Mouse (Mus musculus) heart, embryonic 11.5 days (tissue): ENCODE data around the gene Cth. TPM values are rescaled to one million over a fixed set of nuclear protein-coding genes. Genes with fewer than 3 reads are reported as not detected.

Source experiments
- ATAC-seq: fragments of 200-750 bp; cut with Nextera tagmentation; replicated peaks from 2 replicates; pipeline ENCODE4 v1.8.0; 2017; ENCODE audit warnings: moderate library complexity; ENCODE audit not compliant: insufficient number of reproducible peaks, low FRiP score, low TSS enrichment
- H3K27ac ChIP-seq: fragments of 300-500 bp; sonication (generic); 2 replicates; pipeline ENCODE4 v1.5.1; 2014; ENCODE audit warnings: mild to moderate bottlenecking, low read depth, low read length
- H3K27me3 ChIP-seq: fragments of 300-500 bp; sonication (generic); 2 replicates; pipeline ENCODE4 v1.6.1; 2014; ENCODE audit warnings: mild to moderate bottlenecking, low read length, mixed read lengths; ENCODE audit not compliant: control insufficient read depth, insufficient read depth
- H3K36me3 ChIP-seq: fragments of 300-500 bp; sonication (generic); 2 replicates; pipeline ENCODE4 v1.6.1; 2014; ENCODE audit warnings: mild to moderate bottlenecking, low read length, moderate library complexity, mixed read lengths; ENCODE audit not compliant: control insufficient read depth, insufficient read depth
- H3K4me1 ChIP-seq: fragments of 300-500 bp; sonication (generic); 2 replicates; pipeline ENCODE4 v1.6.1; 2014; ENCODE audit warnings: low read length; ENCODE audit not compliant: control insufficient read depth, insufficient read depth
- H3K4me2 ChIP-seq: fragments of 300-500 bp; sonication (generic); 2 replicates; pipeline ENCODE4 v1.6.1; 2014; ENCODE audit warnings: mild to moderate bottlenecking, moderate library complexity
- H3K4me3 ChIP-seq: fragments of 300-500 bp; sonication (generic); 2 replicates; pipeline ENCODE4 v1.5.1; 2014; ENCODE audit warnings: low read depth, low read length
- H3K9ac ChIP-seq: fragments of 300-500 bp; sonication (generic); 2 replicates; pipeline ENCODE4 v1.6.1; 2014; ENCODE audit warnings: mild to moderate bottlenecking, low read depth, low read length, moderate library complexity
- H3K9me3 ChIP-seq: fragments of 300-500 bp; sonication (generic); replicated peaks from 2 replicates; pipeline ENCODE4 v1.6.1; 2016; ENCODE audit warnings: low read length; ENCODE audit not compliant: control insufficient read depth
- WGBS: fragments of 180-500 bp; shearing (Covaris S2); extraction: QIAGEN DNeasy Blood & Tissue Kit; methylation state at CpG from one replicate; pipeline ENCODE4 v1.1.7; 2014; ENCODE audit not compliant: insufficient replicate concordance; 5-methylcytosine and 5-hydroxymethylcytosine counted together
- polyA plus RNA-seq: library from polyadenylated mRNA; unstranded; fragments of >200 nt; fragmentation: Nextera tagmentation; extraction: Ambion mirVana; gene quantifications from 2 replicates; pipeline ENCODE4 v1.2.1, GENCODE M21; 2014

The Cth gene
- polyA plus RNA-seq, 1 experiment from 2014 or later = 5.1 TPM

- no peak for ATAC-seq
- no peaks in the 10 kb centered on the region for H3K4me1 ChIP-seq
- no peak overlapping the region for H3K9ac ChIP-seq
- H3K9me3 ChIP-seq = no peaks in the 10 kb centered on the region
- H3K4me3 ChIP-seq = no peak overlapping the region
- no peaks in the 10 kb centered on the region for H3K27me3 ChIP-seq
- H3K27ac ChIP-seq = no peak overlapping the region
- H3K36me3 ChIP-seq = no peaks in the 10 kb centered on the region
- 89% methylated on average over 1 of the region's 1 CpGs for WGBS
- no peak overlapping the region for H3K4me2 ChIP-seq
These were observed 24.9 kb downstream of the Cth start for GRCm38 (mm10) chr3:157899986-157900385.

GRCm38 (mm10) chr3:157897645-157898044, 27.2 kb downstream of the Cth start:
- Histone ChIP-seq H3K36me3 (no peaks in the 10 kb centered on the region), H3K27me3 (no peaks in the 10 kb centered on the region), H3K4me1 (no peaks in the 10 kb centered on the region), H3K4me3 (no peak overlapping the region), H3K9ac (no peak overlapping the region), H3K27ac (no peak overlapping the region), H3K9me3 (no peaks in the 10 kb centered on the region), H3K4me2 (no peak overlapping the region)
- no peak for ATAC-seq
- 85% methylated on average over 3 of the region's 3 CpGs for WGBS

- ATAC-seq = no peak
- Histone ChIP-seq H3K9me3 (no peaks in the 10 kb centered on the region), H3K4me3 (no peak overlapping the region), H3K27ac (no peak overlapping the region), H3K4me2 (no peak overlapping the region), H3K9ac (no peak overlapping the region), H3K27me3 (no peaks in the 10 kb centered on the region), H3K36me3 (no peaks in the 10 kb centered on the region), H3K4me1 (no peaks in the 10 kb centered on the region)
These were observed 33.1 kb downstream of the Cth start for GRCm38 (mm10) chr3:157891819-157892218.

- no peak for ATAC-seq
- WGBS = 79% methylated on average over 6 of the region's 6 CpGs
These were observed 40.7 kb downstream of the Cth start for GRCm38 (mm10) chr3:157884081-157884643.

GRCm38 (mm10) chr3:157883085-157883484, 41.8 kb downstream of the Cth start:
- Histone ChIP-seq H3K4me3 (no peak overlapping the region), H3K4me1 (no peaks in the 10 kb centered on the region), H3K36me3 (no peaks in the 10 kb centered on the region), H3K27ac (no peak overlapping the region), H3K27me3 (no peaks in the 10 kb centered on the region), H3K4me2 (no peak overlapping the region), H3K9me3 (no peaks in the 10 kb centered on the region), H3K9ac (no peak overlapping the region)
- 75% methylated on average over 4 of the region's 4 CpGs for WGBS
- ATAC-seq = no peak

More at GRCm38 (mm10) chr3:157884081-157884643, 40.7 kb downstream of the Cth start:
- Histone ChIP-seq H3K4me1 (no peaks in the 10 kb centered on the region), H3K27ac (no peak overlapping the region), H3K4me3 (no peak overlapping the region), H3K27me3 (no peaks in the 10 kb centered on the region), H3K9ac (no peak overlapping the region), H3K9me3 (no peaks in the 10 kb centered on the region), H3K36me3 (no peaks in the 10 kb centered on the region), H3K4me2 (no peak overlapping the region)

GRCm38 (mm10) chr3:157881992-157882391, 42.9 kb downstream of the Cth start:
- WGBS = 83% methylated on average over 3 of the region's 3 CpGs
- H3K4me1 ChIP-seq = no peaks in the 10 kb centered on the region
- no peak overlapping the region for H3K4me3 ChIP-seq
- no peak overlapping the region for H3K4me2 ChIP-seq
- H3K9ac ChIP-seq = no peak overlapping the region
- H3K27ac ChIP-seq = no peak overlapping the region
- H3K9me3 ChIP-seq = no peaks in the 10 kb centered on the region
- no peaks in the 10 kb centered on the region for H3K27me3 ChIP-seq
- ATAC-seq = no peak
- H3K36me3 ChIP-seq = no peaks in the 10 kb centered on the region

GRCm38 (mm10) chr3:157880983-157881382, 43.9 kb downstream of the Cth start:
- Histone ChIP-seq H3K27ac (no peak overlapping the region), H3K9ac (no peak overlapping the region), H3K36me3 (no peaks in the 10 kb centered on the region), H3K27me3 (no peaks in the 10 kb centered on the region), H3K4me1 (no peaks in the 10 kb centered on the region), H3K4me2 (no peak overlapping the region), H3K9me3 (no peaks in the 10 kb centered on the region), H3K4me3 (no peak overlapping the region)
- no peak for ATAC-seq
- 81% methylated on average over 3 of the region's 3 CpGs for WGBS

- H3K4me1 ChIP-seq = no peaks in the 10 kb centered on the region
- no peak overlapping the region for H3K9ac ChIP-seq
- H3K9me3 ChIP-seq = no peaks in the 10 kb centered on the region
- H3K27me3 ChIP-seq = no peaks in the 10 kb centered on the region
- no peaks in the 10 kb centered on the region for H3K36me3 ChIP-seq
- ATAC-seq = no peak
- no peak overlapping the region for H3K4me2 ChIP-seq
- H3K4me3 ChIP-seq = no peak overlapping the region
- no peak overlapping the region for H3K27ac ChIP-seq
These were observed 47.0 kb downstream of the Cth start for GRCm38 (mm10) chr3:157877847-157878246.

GRCm38 (mm10) chr3:157876439-157877156, 48.3 kb downstream of the Cth start:
- Histone ChIP-seq H3K4me1 (no peaks in the 10 kb centered on the region), H3K4me3 (no peak overlapping the region), H3K27me3 (no peaks in the 10 kb centered on the region), H3K9ac (no peak overlapping the region), H3K36me3 (no peaks in the 10 kb centered on the region), H3K9me3 (no peaks in the 10 kb centered on the region), H3K27ac (no peak overlapping the region), H3K4me2 (no peak overlapping the region)
- ATAC-seq = no peak
- 45% methylated on average over 11 of the region's 11 CpGs for WGBS
